Mouse (Mus musculus) lung, embryonic 14.5 days (tissue): ENCODE data around the gene C5ar2. TPM values are rescaled to one million over a fixed set of nuclear protein-coding genes. Genes with fewer than 3 reads are reported as not detected.

ENCODE experiments used
- ATAC-seq: fragments of 200-750 bp; cut with Nextera tagmentation; 2 replicates; pipeline ENCODE4 v1.8.0; 2017; ENCODE audit warnings: mild to moderate bottlenecking, moderate TSS enrichment, moderate library complexity; ENCODE audit not compliant: insufficient read depth
- DNase-seq: peaks from one replicate; pipeline ENCODE4 v3.0.0-alpha.2; 2015
- H3K27ac ChIP-seq: fragments of 300-500 bp; sonication (generic); 2 replicates; pipeline ENCODE4 v1.5.1; 2014; ENCODE audit warnings: low read depth, mild to moderate bottlenecking, moderate library complexity
- H3K27me3 ChIP-seq: fragments of 300-500 bp; sonication (generic); 2 replicates; pipeline ENCODE4 v1.6.1; 2014; ENCODE audit warnings: low read length, control low read depth; ENCODE audit not compliant: insufficient read depth
- H3K36me3 ChIP-seq: fragments of 300-500 bp; sonication (generic); 2 replicates; pipeline ENCODE4 v1.6.1; 2014; ENCODE audit warnings: control low read depth; ENCODE audit not compliant: insufficient read depth
- H3K4me1 ChIP-seq: fragments of 300-500 bp; sonication (generic); 2 replicates; pipeline ENCODE4 v1.6.1; 2014; ENCODE audit warnings: antibody characterized with exemption, control low read depth; ENCODE audit not compliant: insufficient read depth
- H3K4me2 ChIP-seq: fragments of 300-500 bp; sonication (generic); 2 replicates; pipeline ENCODE4 v1.6.1; 2014; ENCODE audit warnings: mild to moderate bottlenecking
- H3K4me3 ChIP-seq: fragments of 300-500 bp; sonication (generic); 2 replicates; pipeline ENCODE4 v1.5.1; 2014; ENCODE audit warnings: low read depth, low read length
- H3K9ac ChIP-seq: fragments of 300-500 bp; sonication (generic); 2 replicates; pipeline ENCODE4 v1.6.1; 2014
- H3K9me3 ChIP-seq: fragments of 300-500 bp; sonication (generic); 2 replicates; pipeline ENCODE4 v1.6.1; 2016; ENCODE audit warnings: low read depth, low read length, control low read depth
- CTCF ChIP-seq: IDR thresholded peaks from 2 replicates; pipeline ENCODE4 v1.5.1; 2016; ENCODE audit warnings: antibody characterized with exemption, low read depth
- WGBS: fragments of 180-500 bp; shearing (Covaris S2); extraction: QIAGEN DNeasy Blood & Tissue Kit; methylation state at CpG from one replicate; pipeline ENCODE4 v1.1.7; 2014; 5-methylcytosine and 5-hydroxymethylcytosine counted together
- polyA plus RNA-seq: library from polyadenylated mRNA; unstranded; fragments of >200 nt; fragmentation: Nextera tagmentation; extraction: Ambion mirVana; gene quantifications from 2 replicates; pipeline ENCODE4 v1.2.1, GENCODE M21; 2014

Gene C5ar2
- polyA plus RNA-seq, 1 experiment from 2014 or later = 0.05 TPM

DNA sequence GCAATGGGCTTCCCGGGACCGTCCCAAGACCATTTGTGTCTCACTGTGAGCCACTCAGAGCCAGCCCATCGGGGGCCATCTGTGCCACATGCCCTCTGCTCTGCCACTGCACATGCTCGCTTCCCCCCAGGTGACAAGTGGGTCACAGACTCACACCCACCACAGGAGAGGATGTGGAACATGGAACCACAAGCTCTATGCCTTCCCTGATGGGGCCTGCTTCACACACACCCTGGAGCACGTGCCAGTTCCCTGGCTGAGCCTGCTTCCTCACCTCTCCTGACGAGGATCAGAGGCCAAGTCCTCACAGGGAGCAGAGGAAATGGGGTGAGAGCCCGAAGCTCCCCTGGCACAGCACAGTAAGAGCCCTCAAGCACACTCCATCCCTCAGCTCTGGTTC, 36.9 kb downstream of the C5ar2 start:
- 76% methylated on average over 7 of the region's 7 CpGs for WGBS

DNA sequence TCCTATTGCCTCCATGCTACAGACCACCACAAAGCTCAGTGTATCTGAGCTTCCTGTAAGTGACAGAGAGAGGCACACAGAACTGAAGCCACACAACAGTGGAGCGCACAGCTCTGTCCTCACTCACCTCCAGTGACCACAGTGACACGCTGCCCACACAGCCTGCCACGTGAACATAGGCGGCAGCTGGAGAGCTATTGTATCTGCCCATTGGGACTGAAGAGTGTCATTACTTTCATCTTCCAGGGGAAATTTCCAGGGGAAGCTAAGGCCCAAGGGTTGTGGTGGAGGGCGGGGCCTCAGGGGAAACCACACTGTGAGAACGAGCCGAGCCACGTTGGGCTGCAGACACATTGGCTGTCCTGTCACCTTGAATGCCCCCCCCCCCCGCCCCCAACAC, 39.2 kb downstream of the C5ar2 start:
- H3K4me3 ChIP-seq = no peak overlapping the region
- H3K27me3 ChIP-seq = no peaks in the 10 kb centered on the region
- no peaks in the 10 kb centered on the region for H3K9me3 ChIP-seq
- H3K9ac ChIP-seq = no peak overlapping the region
- ATAC-seq (no peak), DNase-seq (no peak)
- WGBS = 79% methylated on average over 9 of the region's 9 CpGs
- no peak overlapping the region for H3K4me2 ChIP-seq
- TF ChIP-seq CTCF = no peak
- H3K4me1 ChIP-seq = peaks cover 8% of the 10 kb centered on the region; the same call in 1 of the 2 replicates
- peaks cover 36% of the 10 kb centered on the region for H3K36me3 ChIP-seq
- no peak overlapping the region for H3K27ac ChIP-seq

More for the DNA sequence above, 36.9 kb downstream of the C5ar2 start:
- no peak overlapping the region for H3K27ac ChIP-seq
- H3K27me3 ChIP-seq = no peaks in the 10 kb centered on the region
- DNase-seq (no peak), ATAC-seq (no peak)
- H3K9me3 ChIP-seq = no peaks in the 10 kb centered on the region
- H3K4me2 ChIP-seq = no peak overlapping the region
- H3K4me3 ChIP-seq = no peak overlapping the region
- TF ChIP-seq CTCF = no peak
- peaks cover 52% of the 10 kb centered on the region for H3K36me3 ChIP-seq
- H3K4me1 ChIP-seq = peaks cover 8% of the 10 kb centered on the region; the same call in 1 of the 2 replicates
- H3K9ac ChIP-seq = no peak overlapping the region

DNA sequence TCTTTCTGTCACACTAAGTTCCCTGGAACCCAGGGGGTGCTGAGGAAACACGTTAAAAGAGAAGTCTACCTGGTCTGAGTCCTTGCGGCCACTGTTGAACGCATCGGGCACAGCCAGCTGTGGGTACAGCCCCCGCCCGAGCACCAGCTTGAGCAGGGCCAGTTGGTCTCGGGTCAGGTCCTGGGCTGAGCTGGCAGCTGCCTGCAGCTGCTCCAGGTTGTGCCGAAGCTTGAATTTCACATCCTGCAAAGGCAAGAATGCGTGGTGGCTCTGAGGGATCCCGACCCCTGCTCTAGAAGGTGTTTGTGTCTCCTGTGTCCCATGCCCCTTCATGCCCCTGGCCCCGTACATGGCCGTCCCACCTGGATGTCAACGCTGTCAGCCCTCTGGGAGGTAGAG, 40.5 kb downstream of the C5ar2 start:
- Histone ChIP-seq H3K27me3 (no peaks in the 10 kb centered on the region), H3K9ac (no peak overlapping the region), H3K36me3 (peaks cover 41% of the 10 kb centered on the region), H3K4me3 (no peak overlapping the region), H3K27ac (no peak overlapping the region), H3K9me3 (no peaks in the 10 kb centered on the region), H3K4me2 (no peak overlapping the region), H3K4me1 (no peaks in the 10 kb centered on the region)
- 89% methylated on average over 13 of the region's 13 CpGs for WGBS
- no peak for ATAC-seq
- TF ChIP-seq CTCF = no peak
- no peak for DNase-seq

DNA sequence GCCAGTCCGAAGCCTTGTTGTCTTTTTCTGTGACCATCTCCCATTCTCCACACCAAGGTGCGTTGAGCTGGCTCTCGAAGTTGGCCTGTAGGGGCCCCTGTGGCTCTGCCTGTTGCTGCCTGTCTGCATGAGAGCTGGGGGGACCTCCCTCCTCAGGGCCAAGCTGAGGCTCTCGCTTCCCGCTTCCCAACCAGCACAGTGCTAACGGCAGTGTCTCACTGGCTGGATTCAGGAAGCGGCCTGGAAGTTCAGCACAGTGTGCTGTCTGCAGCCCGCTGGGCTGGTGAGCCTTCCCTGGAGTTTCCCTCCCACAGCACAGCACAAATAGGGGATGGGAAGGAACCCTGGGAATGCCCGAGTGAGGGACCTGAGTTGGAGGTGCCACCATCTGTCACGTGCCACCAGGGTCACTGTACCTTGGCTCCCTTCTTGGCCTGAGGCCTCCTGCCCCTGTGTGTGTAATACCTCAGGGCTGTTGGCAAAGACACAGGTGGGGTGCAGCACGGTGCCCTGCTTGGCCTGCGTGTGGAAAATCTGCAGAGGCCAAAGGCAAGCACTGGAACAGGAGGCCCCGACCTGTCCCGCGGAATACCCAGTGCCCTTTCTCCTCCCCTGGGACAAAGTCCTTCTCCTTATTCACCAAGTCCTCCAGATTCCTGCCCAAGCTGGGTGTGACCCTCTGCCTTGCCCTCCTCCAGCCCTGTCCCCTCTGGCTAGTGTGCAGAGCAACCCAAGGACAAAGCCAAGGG, 41.0 kb downstream of the C5ar2 start:
- peaks cover 47% of the 10 kb centered on the region for H3K36me3 ChIP-seq
- H3K27ac ChIP-seq = no peak overlapping the region

DNA sequence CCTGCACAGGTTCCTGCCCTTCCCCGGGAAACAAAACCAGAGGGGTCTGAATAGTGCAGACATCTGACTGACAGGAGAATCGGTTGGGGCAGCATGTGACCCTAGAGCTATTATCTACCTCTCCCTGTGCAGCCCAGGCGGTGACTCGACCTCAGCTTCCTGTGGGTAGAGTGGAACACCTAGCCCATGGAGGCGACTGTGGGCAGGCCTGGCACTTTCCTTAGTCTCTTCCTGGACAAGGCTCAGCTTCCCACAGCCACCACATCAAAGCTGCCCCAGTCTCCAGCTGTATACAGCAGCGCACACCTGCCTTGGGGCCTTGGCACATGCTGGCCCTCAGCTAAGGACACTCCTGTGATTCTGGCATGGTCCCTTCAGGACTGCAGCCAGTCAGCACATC, 42.8 kb downstream of the C5ar2 start:
- Histone ChIP-seq H3K4me3 (no peak overlapping the region), H3K36me3 (peaks cover 55% of the 10 kb centered on the region), H3K4me2 (no peak overlapping the region), H3K9ac (no peak overlapping the region), H3K9me3 (no peaks in the 10 kb centered on the region), H3K4me1 (no peaks in the 10 kb centered on the region), H3K27ac (no peak overlapping the region), H3K27me3 (no peaks in the 10 kb centered on the region)
- ATAC-seq = no peak
- 86% methylated on average over 6 of the region's 6 CpGs for WGBS
- no peak for DNase-seq
- TF ChIP-seq CTCF = no peak

More for the DNA sequence above, 41.0 kb downstream of the C5ar2 start:
- WGBS = 86% methylated on average over 15 of the region's 15 CpGs
- Histone ChIP-seq H3K9ac (no peak overlapping the region), H3K4me2 (no peak overlapping the region), H3K4me1 (no peaks in the 10 kb centered on the region), H3K9me3 (no peaks in the 10 kb centered on the region), H3K4me3 (no peak overlapping the region), H3K27me3 (no peaks in the 10 kb centered on the region)
- DNase-seq = no peak
- no peak for ATAC-seq
- no peak for TF ChIP-seq CTCF

DNA sequence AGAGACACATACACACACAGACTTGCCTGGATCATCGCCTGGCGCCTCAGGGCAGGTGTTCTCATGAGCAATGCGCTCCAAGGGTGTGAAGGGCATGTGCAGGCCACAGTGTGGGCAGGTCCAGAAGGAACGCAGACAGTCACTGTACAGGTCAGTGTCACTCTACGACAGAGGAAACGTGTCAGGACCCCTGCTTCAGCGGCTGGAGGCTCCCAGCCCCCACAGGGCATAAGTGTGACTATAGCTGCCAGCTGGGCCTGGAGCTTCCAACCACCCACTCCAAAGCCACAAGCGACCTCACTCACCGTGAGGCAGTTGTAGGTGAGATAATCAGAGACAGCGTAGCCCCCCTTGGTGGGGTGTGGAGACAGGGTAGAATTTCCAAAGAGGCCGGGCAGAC, 45.4 kb downstream of the C5ar2 start:
- peaks cover 39% of the 10 kb centered on the region for H3K36me3 ChIP-seq
- H3K4me3 ChIP-seq = no peak overlapping the region
- no peaks in the 10 kb centered on the region for H3K9me3 ChIP-seq
- ATAC-seq (no peak), DNase-seq (no peak)
- WGBS = 86% methylated on average over 11 of the region's 11 CpGs
- no peak for TF ChIP-seq CTCF
- H3K4me2 ChIP-seq = no peak overlapping the region
- H3K27me3 ChIP-seq = no peaks in the 10 kb centered on the region
- H3K4me1 ChIP-seq = no peaks in the 10 kb centered on the region
- no peak overlapping the region for H3K27ac ChIP-seq
- H3K9ac ChIP-seq = no peak overlapping the region

DNA sequence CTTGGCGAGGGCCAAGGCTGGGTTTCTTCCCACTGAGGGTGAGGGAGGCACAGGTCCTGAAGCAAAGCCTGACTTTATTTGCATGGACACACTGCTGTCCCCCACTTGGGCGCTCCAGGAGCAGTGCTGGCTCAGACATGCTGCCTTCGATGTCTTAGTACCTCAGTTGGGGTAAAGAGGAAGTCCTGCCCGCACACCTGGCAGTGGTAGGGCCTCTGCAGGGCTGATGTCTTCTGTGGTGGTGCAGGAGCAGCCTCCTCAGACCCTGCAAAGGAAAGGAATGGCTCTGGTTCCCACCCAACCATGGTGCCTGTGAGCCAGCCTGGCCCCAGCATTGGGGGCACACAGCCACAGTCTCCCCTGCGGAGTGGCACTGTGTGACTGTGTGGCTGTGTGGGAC, 46.8 kb downstream of the C5ar2 start:
- Histone ChIP-seq H3K27ac (no peak overlapping the region), H3K9ac (no peak overlapping the region), H3K9me3 (no peaks in the 10 kb centered on the region), H3K4me2 (no peak overlapping the region), H3K4me3 (no peak overlapping the region), H3K4me1 (no peaks in the 10 kb centered on the region), H3K36me3 (peaks cover 27% of the 10 kb centered on the region), H3K27me3 (no peaks in the 10 kb centered on the region)
- WGBS = 59% methylated on average over 5 of the region's 5 CpGs
- no peak for DNase-seq
- ATAC-seq = no peak; the same call in 1 of the 2 replicates
- no peak for TF ChIP-seq CTCF
